In the genomic region with DNA sequence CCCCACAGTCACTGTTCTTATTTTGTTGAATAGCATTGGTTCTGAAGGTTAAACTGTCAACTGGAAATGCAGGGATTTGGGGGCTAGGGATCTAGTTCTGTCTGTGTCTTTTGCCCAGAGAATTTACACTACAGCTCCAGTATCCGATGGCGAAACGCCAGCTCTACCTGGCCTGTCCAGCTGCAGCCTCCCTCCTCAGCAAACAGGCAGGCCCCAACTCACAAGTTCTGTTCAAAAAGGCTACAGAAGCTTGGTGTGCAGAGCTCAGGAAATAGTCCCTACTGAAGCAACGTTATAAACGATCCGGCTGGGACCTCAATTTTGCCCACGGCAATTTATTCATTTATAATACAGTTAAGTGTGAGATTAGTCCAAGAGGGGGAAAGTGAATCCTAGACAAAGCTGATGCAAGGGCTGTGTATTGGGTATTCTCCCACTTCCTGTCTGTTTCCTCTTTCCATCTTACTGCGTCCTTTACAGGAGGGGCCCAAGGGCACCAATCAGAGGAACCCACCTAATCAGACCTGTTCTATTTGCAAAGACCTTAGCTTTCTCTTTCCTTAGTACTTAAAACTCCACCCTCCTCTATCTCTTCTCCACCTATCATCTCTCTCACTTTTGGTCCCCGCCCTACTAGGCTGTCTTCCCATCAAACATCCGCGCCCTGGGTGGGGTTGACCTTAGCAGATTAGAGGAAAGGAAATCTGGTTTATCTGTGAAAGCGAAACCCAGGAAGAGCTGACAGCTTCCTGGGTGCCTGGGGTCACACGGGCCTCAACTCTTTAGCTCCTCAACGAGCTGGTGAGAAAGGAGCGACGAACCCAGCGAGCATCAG, we compare ENCODE assay signal across 9 mouse cellular contexts. TPM values are rescaled to one million over a fixed set of nuclear protein-coding genes. Genes with fewer than 3 reads are reported as not detected.
DNase-seq lines count a peak whose midpoint lies in the region; ATAC-seq lines count a peak whose summit lies in the region.
"Had no signal": no experiment of that assay in that cellular context is flagged by ENCODE, and none has a peak within 500 bp of the region (broad histone marks: within the 10 kb centered on the region; RNA-seq: fewer than 3 reads in every experiment).

No protein-coding gene starts in this region.

- peak; percentile 64 for ATAC-seq in neutrophil, adult 5-6 weeks (ENCODE audit: extremely low read depth, insufficient number of reproducible peaks, low FRiP score, poor library complexity, severe bottlenecking)
- ATAC-seq: forebrain, embryonic 14.5 days had no signal

- peak; percentile 57 for DNase-seq in testis, postnatal 10 days (ENCODE audit: low spot score)
- no peak for DNase-seq in testis, postnatal 14 days (ENCODE audit: low spot score)
- DNase-seq in large intestine, adult 2 months (ENCODE audit: low read depth, low spot score): peak; percentile 69
- DNase-seq in Muller cell, postnatal 12 days (ENCODE audit: inconsistent ontology term): no peak
- DNase-seq in gastrocnemius, postnatal 25 days: no peak
- no peak for DNase-seq in urinary bladder, postnatal 4 days (ENCODE audit: low spot score in 2 of 2)
- no peak for DNase-seq in ovary, adult 18-20 months (ENCODE audit: low spot score)

- 55% methylated on average over 17 of the region's 17 CpGs for WGBS in large intestine, adult 2 months

RNA-seq across cellular contexts. Expression of a gene that starts 16.7 kb away (rescaled TPM):
- polyA plus RNA-seq in large intestine, adult 2 months (2012; rRNA removed): 19.1 and 30.4 TPM in 2 replicates
- 571 and 654 TPM in 2 replicates for total RNA-seq in neutrophil, adult 5-6 weeks (2017)
- 1 to 10 TPM; 1.6 to 1.9 TPM for total RNA-seq in gastrocnemius, postnatal 25 days (2021)

Comparison
In these comparisons a context has a peak if more than half of its experiments do, and no peak if none do; other contexts are left out.
1. DNase-seq: peak in testis, postnatal 10 days (single experiment) and large intestine, adult 2 months (single experiment); none in testis, postnatal 14 days (single experiment), Muller cell, postnatal 12 days (single experiment), gastrocnemius, postnatal 25 days (single experiment), urinary bladder, postnatal 4 days (0 of 2) and ovary, adult 18-20 months (single experiment).
2. RNA of a gene that starts 16.7 kb away (total RNA-seq): 571 to 654 TPM in neutrophil, adult 5-6 weeks; 1.6 to 1.9 TPM in gastrocnemius, postnatal 25 days; every median in the first group is over 100 times any median in the second.